Mouse (Mus musculus): ENCODE results near the gene Dppa1. TPM values are rescaled to one million over a fixed set of nuclear protein-coding genes. Genes with fewer than 3 reads are reported as not detected.
A peak's percentile ranks its signal among the peaks of the same experiment; 100 is the strongest.
"Not testable (repeated sequence)": the region's sequence is repeated elsewhere in the genome, so short reads cannot be mapped to it uniquely, and the experiment has no call there.

Gene Dppa1
- total RNA-seq (2021) (not detected), polyA plus RNA-seq (2012; rRNA removed) (not detected in 2 replicates)
- long read RNA-seq, result 0 reads

DNA sequence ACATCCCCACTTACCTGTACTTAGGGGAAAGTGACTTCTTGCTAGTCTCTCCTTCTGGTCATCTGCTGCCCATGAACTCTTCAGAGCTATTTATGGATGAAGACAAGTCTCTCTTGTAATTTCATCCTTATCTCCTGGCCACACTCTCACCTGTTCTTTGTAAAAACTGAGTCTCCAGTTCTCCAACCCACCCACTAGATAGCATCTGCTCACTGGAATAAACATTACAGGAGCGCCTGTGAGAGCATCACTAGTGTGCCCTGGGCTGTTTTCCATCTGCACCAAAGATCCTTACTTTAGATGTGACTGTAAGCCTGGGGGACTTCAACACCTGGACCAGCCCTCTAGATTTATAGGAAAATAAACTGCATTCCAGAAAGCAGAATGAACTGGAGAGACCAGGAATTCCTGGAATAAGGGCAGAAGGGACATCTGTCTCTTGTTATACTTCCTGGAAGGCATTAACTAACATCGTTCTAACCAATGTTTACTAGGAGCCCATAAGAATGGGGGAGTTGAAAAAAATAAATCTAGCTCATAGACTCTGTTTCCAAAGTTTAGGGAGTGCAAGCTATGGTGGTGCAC lies at the start of gene Dppa1:
Gene Dppa1 (minus strand): TSS at position 51 of the 585 bp plus-strand sequence.
- no peak for DNase-seq

DNA sequence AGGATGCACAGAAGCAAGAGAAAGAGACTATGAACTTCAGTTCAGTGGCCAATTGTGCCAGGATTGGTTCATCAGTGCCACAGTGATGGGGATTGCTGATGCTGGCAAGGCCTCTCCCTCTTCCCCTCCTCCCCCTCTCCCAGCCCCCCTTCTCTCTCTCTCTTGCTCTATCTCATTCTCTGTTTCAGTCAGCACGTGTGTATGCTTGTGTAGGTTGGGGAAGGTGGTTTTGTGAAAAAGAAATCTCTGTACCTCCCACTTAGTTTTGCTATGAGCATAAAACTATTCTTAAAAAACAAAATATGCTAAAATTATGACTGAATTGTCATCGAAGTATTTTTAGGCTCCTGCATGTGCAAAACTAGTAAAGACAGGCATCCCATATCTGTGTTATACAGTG lies 38.9 kb upstream of the Dppa1 start:
- no peak for DNase-seq

DNA sequence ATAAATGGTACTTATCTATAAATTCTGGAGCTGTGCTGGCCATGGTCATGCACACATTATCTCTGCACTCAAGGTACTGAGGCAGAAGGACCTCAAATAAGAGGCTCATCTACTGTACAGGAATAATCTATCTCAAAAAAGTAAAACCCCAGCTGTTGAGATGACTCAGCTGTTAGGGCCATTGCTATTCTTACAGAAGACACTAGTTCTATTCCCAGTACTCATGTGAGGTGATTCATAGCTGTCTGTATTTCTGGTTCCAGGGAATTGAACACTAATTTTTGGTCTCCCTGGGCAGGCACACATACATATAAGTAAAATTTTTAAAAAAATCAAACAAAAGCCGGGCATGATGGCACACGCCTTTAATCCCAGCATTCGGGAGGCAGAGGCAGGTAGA lies 38.0 kb upstream of the Dppa1 start:
- no peak for DNase-seq

DNA sequence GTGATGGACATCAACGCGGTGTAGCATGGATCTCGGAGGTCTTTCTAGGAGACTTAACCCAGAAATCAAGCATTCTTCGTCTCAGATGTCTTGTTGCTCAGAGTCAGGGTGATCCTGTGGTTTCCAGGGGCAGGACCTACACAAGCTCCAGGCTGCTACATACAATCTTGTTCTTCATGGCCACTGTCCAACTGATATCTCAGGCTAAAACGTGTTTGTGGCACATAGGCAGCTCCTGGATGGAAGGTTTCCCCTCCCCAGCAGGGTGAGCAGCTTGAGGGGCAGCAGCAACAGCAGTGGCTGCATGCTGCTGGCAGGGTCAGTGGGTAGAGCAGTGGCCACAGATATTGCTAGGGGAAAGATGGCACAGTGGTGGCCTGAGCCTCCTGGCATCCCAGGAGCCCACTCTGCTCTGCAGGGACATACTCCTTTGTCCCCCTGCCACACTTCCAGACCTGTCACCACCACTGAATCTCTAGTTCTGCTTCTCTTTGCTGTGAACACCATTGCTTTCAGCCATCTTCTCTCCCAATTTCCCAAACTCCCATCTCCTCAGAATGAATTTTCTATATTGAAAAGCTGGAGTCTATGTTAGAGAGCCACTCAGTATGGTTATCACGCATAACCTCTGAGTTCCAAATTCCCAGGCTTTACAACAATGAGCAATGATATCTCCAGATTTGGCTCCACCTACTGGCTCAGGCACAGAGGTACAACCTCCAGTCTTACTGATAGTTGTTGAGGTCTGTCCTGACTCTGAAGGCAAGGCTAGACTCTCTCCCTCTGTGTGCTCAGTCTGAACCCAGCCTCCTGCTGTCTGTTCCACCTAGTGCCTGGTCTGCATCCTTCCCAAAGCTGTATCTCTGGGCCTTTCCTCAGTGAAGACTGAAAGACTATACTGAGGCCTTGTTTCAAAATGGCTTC lies 36.8 kb upstream of the Dppa1 start:
- DNase-seq, result peak; percentile 7

DNA sequence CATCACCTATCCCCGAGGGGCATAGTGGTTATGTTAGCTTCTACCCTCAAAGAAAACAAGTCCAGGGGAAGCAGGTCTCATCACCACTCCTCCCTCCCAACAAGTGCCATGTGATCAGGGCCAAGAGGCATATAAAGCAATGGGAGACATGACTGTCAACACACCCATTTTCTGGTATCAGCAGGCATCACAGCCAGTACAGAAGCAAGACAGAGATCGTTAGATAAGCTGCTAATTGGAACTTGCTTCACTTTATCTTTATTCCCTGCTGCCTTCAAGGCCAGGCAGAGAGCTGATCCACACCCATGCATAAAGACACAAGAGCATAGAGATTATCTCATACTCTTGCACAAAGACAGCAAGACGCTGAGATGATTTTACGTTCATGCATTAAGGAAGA lies 34.2 kb upstream of the Dppa1 start:
- no peak for DNase-seq

DNA sequence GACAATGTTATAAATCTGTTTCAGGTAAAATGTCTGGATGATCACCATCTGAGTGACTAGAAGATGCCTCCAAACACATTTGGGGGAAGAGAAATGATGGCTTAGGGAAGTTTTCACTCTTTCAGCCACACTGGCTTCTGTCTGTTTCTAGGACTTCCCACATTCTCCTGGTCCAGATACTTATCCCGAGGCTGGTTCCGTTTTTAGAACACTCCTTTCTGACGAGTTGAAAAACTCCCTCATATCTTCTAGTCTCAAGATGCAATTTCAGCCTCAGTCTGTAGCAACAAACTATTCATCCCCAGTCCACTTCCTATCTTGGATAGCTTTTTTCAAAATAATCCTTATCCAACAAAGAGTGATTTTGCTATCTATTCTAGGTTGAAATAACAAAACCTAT lies 23.4 kb upstream of the Dppa1 start:
- DNase-seq, result no peak

DNA sequence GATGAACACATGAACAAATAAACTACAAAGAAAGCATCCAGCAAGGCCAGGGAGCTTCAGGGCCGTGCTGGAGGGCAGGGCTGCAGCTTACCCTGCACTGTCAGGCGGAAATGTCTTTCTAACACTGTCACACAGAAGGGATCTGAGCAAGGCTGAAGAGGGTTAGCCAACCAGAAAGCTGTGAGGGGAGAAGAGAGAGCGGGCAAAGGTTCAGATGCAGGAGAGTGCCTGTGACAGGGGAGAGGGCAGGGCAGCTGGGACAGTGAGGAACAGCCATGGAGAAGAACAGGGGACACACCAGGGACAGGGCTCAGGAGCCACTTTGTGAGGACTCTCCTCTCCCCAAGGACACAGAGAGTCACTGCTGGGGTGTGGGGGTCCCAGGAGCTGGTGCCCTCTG lies 20.6 kb upstream of the Dppa1 start:
- not testable (repeated sequence) for DNase-seq

DNA sequence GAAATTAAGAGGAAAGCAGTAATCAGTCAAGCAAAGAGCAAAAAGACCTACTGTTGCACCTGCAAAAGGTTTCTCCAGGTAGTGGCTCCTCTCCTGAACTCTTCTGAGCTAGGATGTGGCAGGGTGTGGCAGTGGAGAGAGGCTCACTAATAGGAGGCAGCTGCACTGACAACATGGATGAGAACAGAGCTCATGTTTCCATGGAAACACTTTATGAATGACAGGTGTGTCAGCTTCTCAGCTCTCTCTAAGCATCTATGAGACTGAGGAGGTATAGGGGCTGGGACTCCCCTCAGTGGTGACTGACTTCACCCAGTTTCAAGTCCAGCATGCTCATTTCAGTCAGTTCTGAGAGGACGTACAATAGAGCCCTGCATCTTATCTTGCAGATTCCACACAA lies 15.8 kb upstream of the Dppa1 start:
- no peak for DNase-seq

DNA sequence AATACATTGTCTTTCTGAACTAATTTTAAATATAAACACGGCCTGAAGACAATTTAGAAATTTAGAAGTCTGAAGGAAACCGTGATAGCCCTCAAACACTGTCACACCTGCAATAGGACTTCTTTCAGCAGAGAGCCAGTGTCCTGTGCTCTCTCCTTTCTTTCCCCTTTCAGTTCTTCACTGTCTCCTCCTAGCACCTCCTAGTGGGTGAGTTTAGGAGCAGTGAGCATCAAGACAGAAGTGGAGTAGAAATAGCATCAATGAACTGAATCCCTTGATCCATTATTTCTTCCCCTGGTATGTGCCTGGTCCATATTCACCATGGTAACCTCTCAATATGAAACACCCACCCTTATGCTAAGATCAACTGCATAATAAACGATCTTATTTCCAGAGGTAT lies 7.5 kb upstream of the Dppa1 start:
- DNase-seq, result no peak

DNA sequence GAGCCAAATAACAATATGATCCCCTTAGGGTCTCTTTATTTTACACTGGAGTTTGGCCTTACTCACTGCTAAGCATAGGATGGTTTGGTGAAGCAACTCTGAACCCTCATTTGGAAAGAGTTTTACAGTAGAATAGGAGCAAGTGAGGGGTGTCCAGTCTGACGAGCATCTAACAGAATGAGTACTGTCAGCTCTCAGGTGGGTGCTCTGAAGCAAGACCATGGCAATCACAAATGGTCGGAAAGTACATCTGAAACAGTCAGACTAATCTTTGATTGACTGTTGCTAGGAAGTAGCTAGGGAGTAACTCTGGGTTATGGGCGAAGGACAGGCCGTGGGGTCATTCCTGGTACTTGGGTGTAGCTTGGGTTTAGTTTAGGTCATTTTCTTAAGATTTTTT lies 6.5 kb upstream of the Dppa1 start:
- DNase-seq, result not testable (repeated sequence)

DNA sequence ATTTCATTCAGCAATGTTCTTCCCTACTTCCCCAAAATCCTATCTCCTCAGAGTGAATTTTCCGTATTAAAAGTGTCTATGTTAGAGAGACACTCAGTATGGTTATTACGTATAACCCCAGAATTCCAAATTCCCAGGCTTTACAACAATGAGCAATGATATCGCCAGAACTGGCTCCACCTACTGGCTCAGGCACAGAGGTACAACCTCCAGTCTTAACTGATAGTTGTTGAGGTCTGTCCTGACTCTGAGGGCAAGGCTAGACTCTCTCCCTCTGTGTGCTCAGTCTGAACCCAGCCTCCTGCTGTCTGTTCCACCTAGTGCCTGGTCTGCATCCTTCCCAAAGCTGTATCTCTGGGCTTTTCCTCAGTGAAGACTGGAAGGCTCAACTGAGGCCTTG lies 2.6 kb upstream of the Dppa1 start:
- peak; percentile 31 for DNase-seq

DNA sequence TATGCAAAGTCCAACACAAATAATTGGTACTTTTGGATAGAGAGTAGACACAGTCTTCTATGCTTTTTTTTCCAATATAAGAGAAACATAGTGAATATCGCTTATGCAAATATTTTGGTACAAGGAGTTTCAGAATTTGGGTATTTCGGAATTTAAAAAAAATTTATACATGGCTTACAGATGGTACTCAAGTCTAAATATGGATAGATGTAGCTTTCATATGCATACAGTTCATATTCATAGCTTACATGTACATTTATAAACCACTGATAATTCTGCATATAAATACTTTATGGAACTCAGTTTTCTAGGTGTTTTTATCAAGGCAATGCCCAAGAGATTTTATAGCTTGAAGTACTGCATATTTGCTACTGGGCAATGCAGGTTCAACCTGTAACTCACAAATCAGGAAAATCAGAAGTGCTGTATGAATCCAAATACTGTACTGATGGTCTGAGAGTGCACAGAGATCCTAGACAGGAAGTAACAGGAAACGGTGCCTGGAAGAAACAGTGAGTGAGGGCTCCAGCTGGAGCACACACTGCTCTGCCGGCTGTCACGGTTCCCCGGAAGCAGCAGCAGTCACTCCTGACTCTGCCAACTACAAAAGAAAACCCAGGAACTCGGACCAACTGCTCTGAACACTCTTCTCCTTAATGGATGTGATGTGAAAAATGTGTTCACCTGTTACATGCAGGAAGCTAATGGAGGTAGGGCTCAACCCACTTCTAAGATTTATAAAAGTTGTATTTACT lies 8.5 kb downstream of the Dppa1 start:
- no peak for DNase-seq

DNA sequence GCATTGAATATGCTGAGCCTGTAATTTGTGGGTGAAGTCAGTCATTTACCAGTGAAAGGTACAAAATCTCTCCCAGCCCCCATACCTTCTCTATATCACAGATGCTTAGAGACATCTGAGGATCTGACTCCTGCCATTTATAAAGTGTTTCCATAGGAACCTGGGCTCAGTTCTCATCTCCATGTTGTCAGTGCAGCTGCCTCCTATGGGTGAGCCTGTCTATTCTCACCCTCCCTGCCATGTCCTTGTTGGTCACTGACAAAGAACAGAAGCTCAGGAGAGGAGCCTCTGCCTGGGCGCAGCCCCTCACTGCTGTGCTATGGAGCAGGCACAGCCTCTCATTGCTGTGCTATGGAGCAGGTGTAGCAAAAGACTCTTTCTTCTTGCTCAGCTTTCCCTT lies 9.1 kb downstream of the Dppa1 start:
- DNase-seq, result no peak

DNA sequence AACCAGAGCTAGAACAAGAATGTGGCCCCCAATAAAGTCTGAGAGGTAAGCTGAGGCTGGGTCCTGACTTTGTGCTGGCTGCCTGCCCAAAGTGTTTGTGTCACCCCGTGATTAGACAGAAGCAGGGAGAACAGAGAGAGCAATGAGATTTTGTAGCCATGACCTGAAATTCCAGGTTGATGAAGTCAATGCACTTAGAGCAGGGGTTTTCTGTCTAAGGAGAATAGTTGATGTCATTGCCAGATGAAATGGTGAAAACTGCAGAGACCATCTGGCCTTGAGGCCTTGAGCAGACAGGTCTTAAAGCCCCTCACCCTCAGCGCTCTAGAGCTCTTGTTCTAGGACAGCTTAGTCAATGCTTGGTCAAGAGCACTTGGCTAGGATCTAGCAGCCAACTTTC lies 36.6 kb downstream of the Dppa1 start:
- DNase-seq, result peak; percentile 43

DNA sequence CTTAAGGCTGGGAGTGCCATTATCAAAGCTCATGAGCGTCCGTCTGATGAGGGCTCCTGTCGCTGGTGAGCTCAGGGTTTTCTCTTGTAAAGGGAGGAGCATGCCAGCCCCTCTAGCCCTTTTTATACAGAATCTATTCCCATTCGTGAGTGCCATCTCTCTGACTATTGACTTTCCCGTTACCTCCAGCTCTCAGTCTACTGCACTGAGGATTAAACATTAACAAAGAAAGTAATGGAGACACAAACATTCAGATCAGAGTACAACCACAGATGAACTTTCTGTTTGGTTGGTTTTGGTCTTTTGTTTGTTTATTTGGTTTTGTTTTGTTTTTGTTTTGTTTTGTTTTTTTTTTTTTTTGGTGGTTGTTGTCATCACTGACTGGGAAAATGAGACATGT lies 46.3 kb downstream of the Dppa1 start:
- no peak for DNase-seq

DNA sequence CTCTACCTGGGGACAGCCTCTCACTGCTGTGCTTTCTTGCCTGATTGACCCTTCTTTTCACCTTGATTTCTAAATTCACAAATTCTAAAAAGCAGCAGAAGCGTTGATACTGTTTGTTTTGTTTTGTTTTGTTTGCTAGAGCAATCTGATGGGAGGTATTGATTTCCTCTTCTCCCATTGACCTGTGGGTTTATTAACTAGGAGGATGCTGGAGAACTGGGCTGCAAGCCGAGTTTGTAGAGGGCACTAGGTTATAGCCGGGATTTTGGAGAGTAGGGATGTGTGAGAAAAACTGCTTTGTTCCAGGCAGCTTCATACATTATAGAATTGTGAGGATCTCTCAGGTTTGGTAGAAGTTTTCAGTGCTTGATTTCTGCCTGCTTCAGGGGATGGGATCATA lies 48.6 kb downstream of the Dppa1 start:
- no peak for DNase-seq

DNA sequence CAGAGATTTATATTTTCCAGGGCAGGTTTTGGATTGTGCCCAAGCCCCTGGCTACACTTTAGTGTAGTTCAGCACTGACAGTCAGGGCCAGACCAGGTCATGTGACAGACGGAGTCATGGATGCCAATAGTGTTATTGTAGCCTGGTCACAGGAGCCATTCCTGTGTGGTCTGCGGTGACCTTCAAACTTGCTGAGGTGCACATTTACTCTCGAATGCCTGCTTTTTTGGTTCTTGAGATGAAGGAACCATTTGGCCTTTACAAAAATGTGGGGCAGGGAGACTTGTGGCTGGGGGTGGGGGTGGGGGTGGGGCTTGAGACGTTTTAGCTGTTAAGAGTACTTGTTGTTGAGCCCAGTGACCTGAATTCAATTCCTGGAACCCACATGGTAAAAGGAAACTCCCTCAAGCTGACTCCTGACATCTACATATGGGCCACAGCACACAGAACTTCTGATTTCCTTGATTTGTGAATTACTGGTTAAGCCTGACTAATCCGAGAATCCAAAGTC lies 50.2 kb downstream of the Dppa1 start:
- peak; percentile 84 for DNase-seq

DNA sequence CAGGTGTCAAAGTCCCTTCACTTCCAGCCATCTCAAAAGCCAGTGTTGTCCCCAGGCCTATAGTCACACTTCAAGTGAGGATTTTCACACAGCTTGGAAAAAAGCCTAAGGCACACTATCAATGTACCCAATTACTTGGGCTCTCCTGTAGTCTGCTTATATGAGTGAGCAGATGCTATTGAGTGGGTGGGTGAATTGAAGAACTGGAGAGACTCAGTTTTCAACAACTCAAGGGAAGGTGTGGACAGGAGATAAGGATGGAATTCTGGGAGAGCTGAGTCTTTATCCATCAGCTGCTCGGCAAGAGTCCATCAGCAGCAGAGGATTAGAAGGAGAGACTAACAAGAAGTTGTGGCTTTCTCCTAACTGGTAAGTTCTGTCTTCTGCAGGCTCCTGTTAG lies 57.7 kb downstream of the Dppa1 start, which contains the start of gene BC053393:
Gene BC053393 (plus strand): TSS at position 210 of the 400 bp plus-strand sequence.
- no peak for DNase-seq

DNA sequence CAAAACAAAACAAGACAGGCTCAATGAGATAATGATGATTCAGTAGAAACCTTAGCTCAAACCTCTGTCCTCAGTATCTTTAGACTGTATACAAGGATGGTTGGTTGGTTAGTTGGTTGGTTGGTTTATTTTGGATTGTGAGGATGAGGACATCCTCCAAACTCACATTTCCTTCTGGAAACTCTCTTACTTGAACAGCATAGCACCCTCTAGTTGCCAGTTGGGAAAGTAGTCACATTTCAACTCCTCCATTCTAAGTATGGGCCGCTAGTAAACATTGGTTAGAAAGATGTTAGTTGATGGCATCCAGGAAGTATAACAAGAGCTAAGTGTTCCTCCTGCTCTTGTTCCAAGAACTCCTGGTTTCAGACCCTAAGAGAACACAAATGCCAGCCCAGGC lies 60.0 kb downstream of the Dppa1 start:
- DNase-seq, result no peak

DNA sequence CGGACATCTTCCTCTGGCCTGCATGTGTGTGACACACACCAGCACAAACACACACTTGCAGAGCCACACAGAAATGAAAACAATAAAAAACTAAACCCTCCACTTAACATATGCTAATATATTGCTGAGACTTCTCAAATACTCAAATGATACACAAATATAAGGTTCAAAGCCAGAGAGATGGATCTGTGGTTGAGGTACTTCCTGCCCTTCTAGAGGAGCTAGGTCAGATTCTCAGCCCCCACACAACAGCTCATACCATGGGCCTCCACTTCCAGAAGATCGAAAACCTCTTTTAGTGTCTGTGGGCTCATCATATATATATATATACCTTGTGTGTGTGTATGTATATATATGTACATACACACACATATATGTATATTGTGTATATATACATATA lies 63.1 kb downstream of the Dppa1 start:
- no peak for DNase-seq

DNA sequence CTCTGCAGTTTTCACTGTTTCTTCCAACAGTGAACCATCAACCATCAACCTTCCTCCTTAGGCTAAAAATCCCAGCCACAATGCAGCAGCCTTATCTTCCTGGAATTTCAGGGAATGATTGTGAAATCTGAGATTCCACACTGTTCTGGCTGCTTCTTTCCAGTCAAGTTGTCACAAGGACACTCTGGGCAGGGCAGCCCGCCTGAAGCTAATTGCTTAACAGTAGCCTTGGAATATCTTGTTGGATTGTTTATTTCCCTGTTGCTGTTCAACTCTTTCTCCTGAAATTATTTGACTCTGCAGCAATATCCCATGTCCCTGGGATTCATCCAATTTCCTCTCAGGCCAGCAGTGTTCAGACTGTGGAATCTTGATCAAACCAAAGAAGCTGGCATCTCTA lies 64.4 kb downstream of the Dppa1 start:
- DNase-seq, result peak; percentile 61

DNA sequence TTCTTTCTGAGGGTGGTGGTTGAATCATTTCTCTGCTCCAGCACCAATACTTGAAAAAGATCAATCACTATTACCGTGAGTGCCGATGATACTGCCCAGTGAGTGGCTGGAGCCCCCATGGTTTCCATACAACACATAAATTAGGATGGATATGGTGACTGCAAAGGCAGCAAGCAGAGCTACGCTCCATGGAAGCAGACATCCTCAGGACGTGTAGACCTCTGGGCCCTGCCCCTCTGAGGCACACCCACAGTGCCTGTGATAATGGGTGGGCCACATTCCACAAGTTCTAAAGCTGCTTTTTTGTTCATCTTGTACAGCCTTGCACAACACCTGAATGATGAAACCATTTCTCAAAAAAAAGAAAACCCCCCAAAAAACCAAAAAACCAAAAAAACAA lies 68.0 kb downstream of the Dppa1 start:
- DNase-seq, result no peak
